Mouse (Mus musculus) midbrain, embryonic 12.5 days (tissue): Measurements from ENCODE around the gene Vmn1r210. TPM values are rescaled to one million over a fixed set of nuclear protein-coding genes. Genes with fewer than 3 reads are reported as not detected.

Experiments used
- polyA plus RNA-seq: library from polyadenylated mRNA; unstranded; fragments of >200 nt; fragmentation: Nextera tagmentation; extraction: Ambion mirVana; gene quantifications from 2 replicates; pipeline ENCODE4 v1.2.1, GENCODE M21; 2016

The Vmn1r210 gene
- polyA plus RNA-seq, 1 experiment from 2014 or later = not detected

Other genes starting within 250 kb of the Vmn1r210 start
- not detected in 2 replicates for gene Vmn1r205, start 238.3 kb downstream of the Vmn1r210 start, polyA plus RNA-seq
- gene Vmn1r206, start 207.1 kb downstream of the Vmn1r210 start, polyA plus RNA-seq = not detected in 2 replicates
- not detected in 2 replicates for gene Vmn1r207-ps, start 101.7 kb downstream of the Vmn1r210 start, polyA plus RNA-seq
- not detected in 2 replicates for gene Vmn1r208, start 53.9 kb downstream of the Vmn1r210 start, polyA plus RNA-seq
- gene Vmn1r209, start 21.7 kb downstream of the Vmn1r210 start, polyA plus RNA-seq = not detected in 2 replicates
- not detected in 2 replicates for gene Vmn1r211, start 26.2 kb upstream of the Vmn1r210 start, polyA plus RNA-seq
- not detected in 2 replicates for gene Vmn1r212, start 52.9 kb upstream of the Vmn1r210 start, polyA plus RNA-seq
- not detected in 2 replicates for gene Vmn1r213, start 176.3 kb upstream of the Vmn1r210 start, polyA plus RNA-seq
- not detected in 2 replicates for gene Vmn1r214, start 199.1 kb upstream of the Vmn1r210 start, polyA plus RNA-seq
- gene Vmn1r215, start 236.7 kb upstream of the Vmn1r210 start, polyA plus RNA-seq = not detected in 2 replicates